Mouse (Mus musculus): ENCODE results near the gene Smyd4. TPM values are rescaled to one million over a fixed set of nuclear protein-coding genes. Genes with fewer than 3 reads are reported as not detected.

Smyd4 gene
- 19.8 TPM for polyA plus RNA-seq (2017; shearing (Covaris generic))

DNA sequence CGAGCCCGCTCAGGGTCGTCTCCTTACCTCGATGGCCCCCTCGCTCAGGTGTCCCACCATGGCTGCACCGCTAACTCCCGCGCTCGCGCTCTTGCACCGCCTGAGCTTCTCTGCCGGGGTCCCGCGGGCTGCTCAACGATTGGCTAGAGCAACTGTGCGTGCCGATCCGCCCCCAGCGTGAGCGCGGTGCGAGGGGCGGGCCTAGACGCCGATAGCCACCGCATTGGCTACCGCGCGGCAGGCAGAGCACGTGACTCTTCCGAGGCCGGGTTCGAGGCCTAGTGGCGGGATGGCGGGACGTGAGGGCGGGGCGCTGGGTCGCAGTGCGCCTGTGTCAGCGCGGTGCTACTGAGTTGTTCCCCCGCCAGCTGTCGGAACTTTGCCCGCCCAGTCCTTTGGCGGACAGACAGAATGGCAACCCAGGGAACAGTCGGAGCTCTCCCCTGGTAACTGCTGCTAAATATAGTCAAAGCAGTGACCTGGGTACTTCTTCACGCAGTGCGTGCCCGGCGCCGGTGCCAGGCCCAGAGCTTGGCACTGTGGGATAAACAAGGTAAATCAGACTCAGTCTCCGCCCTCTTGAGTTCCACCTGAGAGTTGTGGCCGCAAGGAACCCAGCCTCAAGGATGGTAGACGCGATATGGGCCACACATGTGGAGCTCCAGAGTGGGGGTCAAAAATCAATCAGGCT is at the start of gene Smyd4, which contains the start of gene Rpa1:
TSS of gene Smyd4 (plus strand) at position 235 of the 691 bp plus-strand sequence.
TSS of gene Rpa1 (minus strand) at position 126 of the 691 bp plus-strand sequence.

GRCm38 (mm10) chr11:75422013-75422792 is 74.0 kb downstream of the Smyd4 start, which contains the start of gene Serpinf1:
TSS of gene Serpinf1 (minus strand) at chr11:75422701.

GRCm38 (mm10) chr11:75439363-75439762 is 91.1 kb downstream of the Smyd4 start, which contains the start of gene Serpinf2:
TSS of gene Serpinf2 (minus strand) at chr11:75439591.

GRCm38 (mm10) chr11:75453991-75454930 is 106.0 kb downstream of the Smyd4 start, which contains the start of gene Wdr81:
TSS of gene Wdr81 (minus strand) at chr11:75454717.

Other genes with a start within 250 kb of the Smyd4 start
- 13.9 TPM for gene Hic1, start 178.9 kb upstream of the Smyd4 start, polyA plus RNA-seq (2017; shearing (Covaris generic))
- gene Ovca2, start 169.6 kb upstream of the Smyd4 start, polyA plus RNA-seq (2017; shearing (Covaris generic)), result 19.7 TPM
- 9.1 TPM for gene Dph1, start 157.2 kb upstream of the Smyd4 start, polyA plus RNA-seq (2017; shearing (Covaris generic))
- 22.1 TPM for gene Rtn4rl1, start 154.7 kb upstream of the Smyd4 start, polyA plus RNA-seq (2017; shearing (Covaris generic))
- gene Rpa1, start 109 bp upstream of the Smyd4 start, polyA plus RNA-seq (2017; shearing (Covaris generic)), result 99.0 TPM
- 1.3 TPM for gene Serpinf1, start 74.3 kb downstream of the Smyd4 start, polyA plus RNA-seq (2017; shearing (Covaris generic))
- gene Serpinf2, start 91.2 kb downstream of the Smyd4 start, polyA plus RNA-seq (2017; shearing (Covaris generic)), result 0.29 TPM
- gene Wdr81, start 106.3 kb downstream of the Smyd4 start, polyA plus RNA-seq (2017; shearing (Covaris generic)), result 6.6 TPM
- gene Tlcd2, start 113.3 kb downstream of the Smyd4 start, polyA plus RNA-seq (2017; shearing (Covaris generic)), result 2.4 TPM
- gene Prpf8, start 138.4 kb downstream of the Smyd4 start, polyA plus RNA-seq (2017; shearing (Covaris generic)), result 50.3 TPM
- not detected for gene Rilp, start 161.7 kb downstream of the Smyd4 start, polyA plus RNA-seq (2017; shearing (Covaris generic))
- gene Scarf1, start 165.1 kb downstream of the Smyd4 start, polyA plus RNA-seq (2017; shearing (Covaris generic)), result 1.2 TPM
- gene Slc43a2, start 183.3 kb downstream of the Smyd4 start, polyA plus RNA-seq (2017; shearing (Covaris generic)), result 9.9 TPM
- gene Pitpna, start 239.7 kb downstream of the Smyd4 start, polyA plus RNA-seq (2017; shearing (Covaris generic)), result 314 TPM